Mouse (Mus musculus) layer of hippocampus, adult 9-11 months (tissue): ENCODE measurements at regions not wholly inside any gene's neighbourhood (a gene's known extent, or its start where the extent isn't known, plus 50 kb on each side); places are given as distances from the start of the nearest gene placed in this dataset.

Experiments
- DNase-seq: peaks from one replicate; pipeline ENCODE4 v3.0.0; 2022

DNA sequence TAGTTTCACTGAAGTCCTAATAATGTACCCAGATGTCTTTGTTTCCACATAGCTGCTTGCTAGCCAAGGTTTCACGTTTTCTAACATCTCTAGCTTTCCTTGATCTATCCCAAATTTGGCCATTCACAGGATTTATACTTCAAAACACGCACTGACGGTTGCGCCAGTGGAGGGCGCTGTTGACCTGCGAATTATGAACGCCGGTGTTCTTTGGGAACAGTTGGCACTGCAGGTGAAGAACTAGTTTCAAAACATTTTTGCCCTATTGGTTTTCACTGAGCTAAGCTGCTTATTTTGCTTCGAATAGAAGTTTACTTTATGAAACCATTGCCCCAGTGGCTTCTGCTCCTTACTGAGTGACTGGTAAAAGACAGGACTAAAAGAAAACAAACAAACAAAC, 76.7 kb upstream of the Slitrk3 start:
- peak; percentile 44 for DNase-seq

DNA sequence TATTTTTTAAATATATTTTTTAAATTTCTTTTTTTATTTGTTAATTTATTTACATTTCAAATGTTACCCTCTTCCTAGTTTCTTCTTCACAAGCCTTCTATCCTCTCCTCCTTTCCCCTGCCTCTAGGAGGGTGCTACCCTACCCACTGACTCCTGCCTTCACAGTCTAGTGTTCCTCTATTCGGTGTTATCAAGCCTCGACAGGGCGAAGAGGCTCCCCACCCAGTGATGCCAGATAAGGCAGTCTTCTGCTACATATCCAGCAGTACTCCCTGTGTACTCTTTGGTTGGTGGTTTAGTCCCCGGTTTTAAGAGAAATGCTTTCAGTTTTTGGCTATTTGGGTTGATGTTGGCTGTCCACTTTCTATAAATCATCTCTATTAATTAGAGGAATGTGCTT, 67.5 kb upstream of the Slitrk3 start:
- DNase-seq: no peak

DNA sequence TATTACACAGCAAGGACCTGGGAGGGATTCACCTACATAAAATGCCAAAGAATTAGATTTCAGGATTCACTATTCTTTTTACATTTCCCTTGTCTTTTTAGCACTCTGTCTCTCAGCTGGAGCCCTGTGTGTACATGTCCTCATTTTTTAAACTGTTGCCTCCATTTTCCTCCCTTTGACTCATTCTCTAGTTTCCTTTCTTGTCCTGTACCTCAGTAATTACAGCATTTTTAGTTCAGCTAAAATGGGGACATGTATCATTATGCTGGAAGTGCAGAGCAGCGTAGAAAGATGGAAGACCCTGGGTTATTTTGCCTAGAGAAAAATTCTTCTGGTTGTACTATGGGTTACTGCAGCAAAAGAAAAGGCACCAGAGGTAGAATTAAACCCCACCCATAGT, 51.5 kb upstream of the Slitrk3 start:
- DNase-seq: no peak
